Mouse (Mus musculus) brain, adult 10 weeks (tissue): ENCODE measurements around the gene Cwf19l2. TPM values are rescaled to one million over a fixed set of nuclear protein-coding genes. Genes with fewer than 3 reads are reported as not detected.

ENCODE experiments used
- polyA plus RNA-seq: library from polyadenylated mRNA; stranded (reverse); fragments of 350-450 nt; fragmentation: Illumina TruSeq; extraction: RNeasy Lipid Tissue Mini Kit (QIAGEN cat#74804); gene quantifications from one replicate; pipeline ENCODE4 v1.2.3, GENCODE M21; 2015; ENCODE audit warnings: low read depth, low replicate concordance

Gene Cwf19l2
- polyA plus RNA-seq = 7.6 TPM

DNA sequence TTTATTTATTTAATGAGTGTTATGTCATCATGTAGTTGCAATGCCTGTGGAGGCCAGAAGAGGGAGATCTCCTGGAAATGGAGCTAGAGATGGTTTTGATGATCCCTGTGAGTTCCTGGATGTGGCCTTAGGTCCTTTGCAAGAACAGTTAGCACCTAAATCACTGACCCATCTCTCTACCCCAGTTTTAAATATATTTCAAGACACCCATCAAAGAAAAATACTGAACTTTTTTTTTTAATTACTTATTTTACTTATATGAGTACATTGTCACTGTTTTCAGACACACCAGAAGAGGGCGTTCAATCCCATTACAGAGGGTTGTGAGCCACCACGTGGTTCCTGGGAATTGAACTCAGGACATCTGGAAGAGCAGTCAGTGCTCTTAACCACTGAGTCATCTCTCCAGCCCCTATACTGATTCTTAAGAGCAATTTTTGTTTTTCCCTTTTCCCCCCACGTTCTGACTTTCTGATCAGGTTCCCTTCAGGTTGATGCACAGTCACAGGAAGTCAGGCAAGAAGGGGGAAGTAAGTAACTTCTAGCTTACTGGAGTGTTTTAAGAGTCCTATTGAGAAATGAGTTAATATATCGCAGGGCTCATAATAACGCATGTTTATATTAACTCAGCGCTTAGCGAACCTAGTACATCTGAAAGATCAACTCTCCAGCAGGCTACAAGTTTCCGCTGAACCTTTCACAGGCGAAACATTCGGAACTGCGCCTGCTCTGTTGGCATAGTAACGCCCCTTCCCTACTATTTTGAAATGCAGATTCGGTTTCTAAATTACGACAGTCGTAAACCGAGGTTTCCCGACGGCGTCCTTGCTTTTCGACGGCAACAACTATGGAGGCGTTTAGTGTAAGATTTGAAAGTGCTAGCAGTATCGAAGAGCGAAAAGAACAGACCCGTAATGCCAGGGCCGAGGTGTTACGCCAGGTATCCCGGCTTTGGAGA, at the start of gene Cwf19l2:
Cwf19l2 (plus strand) TSS at position 342 of the 958 bp plus-strand sequence.

Other genes with a start within 250 kb of the Cwf19l2 start
- gene Alkbh8, start 68.5 kb upstream of the Cwf19l2 start, polyA plus RNA-seq = 18.7 TPM
- 20.0 TPM for gene Gucy1a2, start 129.2 kb downstream of the Cwf19l2 start, polyA plus RNA-seq